Mouse (Mus musculus) cortical plate, adult 2 months (tissue): ENCODE measurements around the gene Plpp1.

Source experiments
- CTCF ChIP-seq: fragments of 200-500 bp; IDR thresholded peaks from 2 replicates; pipeline ENCODE4 v1.5.1; 2011; ENCODE audit warnings: mild to moderate bottlenecking, control low read depth, low read length; ENCODE audit not compliant: insufficient read depth; ENCODE audit errors: extremely low read depth
- POLR2A ChIP-seq: fragments of 200-500 bp; IDR thresholded peaks from 2 replicates; pipeline ENCODE4 v1.6.1; 2011; ENCODE audit warnings: mild to moderate bottlenecking, low read length, control low read depth; ENCODE audit not compliant: insufficient read depth; ENCODE audit errors: extremely low read depth

DNA sequence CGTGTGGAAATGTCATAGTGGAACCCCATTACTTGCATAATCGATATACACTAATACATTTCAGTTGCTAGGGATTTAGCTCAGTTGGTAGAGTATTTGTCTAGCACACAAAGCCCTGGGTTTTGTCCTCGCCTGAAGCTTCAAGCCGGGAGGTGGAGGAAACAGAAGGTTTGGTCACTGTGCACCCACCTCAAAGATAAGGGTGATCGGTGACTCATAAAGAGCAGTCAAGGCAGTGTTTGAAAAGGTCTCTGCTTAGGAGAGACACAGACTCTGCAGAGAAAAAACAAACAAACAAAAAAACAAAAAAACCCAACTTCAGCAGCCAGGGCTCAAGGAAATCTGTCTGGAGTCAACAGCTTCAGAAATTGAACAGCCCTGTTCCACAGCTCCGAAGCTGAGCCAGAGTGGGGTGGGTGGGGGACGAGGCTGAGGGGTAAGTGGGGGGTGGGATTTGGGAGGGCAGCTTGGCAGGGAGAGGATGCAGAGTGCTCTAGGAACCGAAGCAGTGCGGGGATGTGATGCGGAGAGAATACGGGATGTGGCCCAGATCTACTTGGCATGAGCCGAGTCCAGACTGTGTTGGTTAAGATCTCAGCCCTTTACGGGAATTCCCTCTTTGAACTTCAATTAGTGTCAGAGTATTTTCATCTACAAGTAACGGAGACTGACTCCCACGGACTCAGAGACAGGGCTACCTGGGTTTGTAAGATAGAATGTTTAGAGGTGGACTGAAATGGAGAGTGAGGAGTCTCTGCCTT, 40.6 kb upstream of the Plpp1 start:
- TF ChIP-seq CTCF, result no peak
- TF ChIP-seq POLR2A, result no peak
